Mouse (Mus musculus): ENCODE results near the gene Fmnl1. TPM values are rescaled to one million over a fixed set of nuclear protein-coding genes. Genes with fewer than 3 reads are reported as not detected.

Gene Fmnl1
- polyA plus RNA-seq, 1 experiment from 2014 or later, result 6.3 TPM

- 77% methylated on average over 5 of the region's 5 CpGs for WGBS
- H3K27me3 ChIP-seq (ENCODE audit: control insufficient read depth, insufficient read depth, low read depth, low read length), result no peaks in the 10 kb centered on the region
- ATAC-seq, result no peak
- H3K9ac ChIP-seq (ENCODE audit: low read depth, low read length), result no peak overlapping the region
- peaks cover 11% of the 10 kb centered on the region for H3K4me1 ChIP-seq (ENCODE audit: control insufficient read depth, insufficient read depth, low read length)
- H3K36me3 ChIP-seq (ENCODE audit: control insufficient read depth, insufficient read depth, low read length), result no peaks in the 10 kb centered on the region
- no peak overlapping the region for H3K27ac ChIP-seq (ENCODE audit: low read length)
- H3K4me2 ChIP-seq (ENCODE audit: low read length), result no peak overlapping the region
- H3K4me3 ChIP-seq (ENCODE audit: low read depth, low read length), result no peak overlapping the region
- no peaks in the 10 kb centered on the region for H3K9me3 ChIP-seq (replicated peaks; ENCODE audit: control insufficient read depth, low read length, poor library complexity, severe bottlenecking)
These were observed 6.3 kb downstream of the Fmnl1 start for GRCm38 (mm10) chr11:103177216-103177615.

GRCm38 (mm10) chr11:103177815-103178485 lies 7.0 kb downstream of the Fmnl1 start:
- H3K4me2 ChIP-seq (ENCODE audit: low read length), result no peak overlapping the region
- H3K9ac ChIP-seq (ENCODE audit: low read depth, low read length), result no peak overlapping the region
- H3K4me1 ChIP-seq (ENCODE audit: control insufficient read depth, insufficient read depth, low read length), result peaks cover 4% of the 10 kb centered on the region
- no peak overlapping the region for H3K27ac ChIP-seq (ENCODE audit: low read length)
- WGBS, result 81% methylated on average over 15 of the region's 15 CpGs
- H3K36me3 ChIP-seq (ENCODE audit: control insufficient read depth, insufficient read depth, low read length), result no peaks in the 10 kb centered on the region
- no peak for ATAC-seq
- no peaks in the 10 kb centered on the region for H3K9me3 ChIP-seq (replicated peaks; ENCODE audit: control insufficient read depth, low read length, poor library complexity, severe bottlenecking)
- no peaks in the 10 kb centered on the region for H3K27me3 ChIP-seq (ENCODE audit: control insufficient read depth, insufficient read depth, low read depth, low read length)
- no peak overlapping the region for H3K4me3 ChIP-seq (ENCODE audit: low read depth, low read length)

GRCm38 (mm10) chr11:103178748-103179147 lies 7.8 kb downstream of the Fmnl1 start:
- Histone ChIP-seq H3K27ac (ENCODE audit: low read length) (no peak overlapping the region), H3K9ac (ENCODE audit: low read depth, low read length) (no peak overlapping the region), H3K27me3 (ENCODE audit: control insufficient read depth, insufficient read depth, low read depth, low read length) (no peaks in the 10 kb centered on the region), H3K4me1 (ENCODE audit: control insufficient read depth, insufficient read depth, low read length) (peaks cover 3% of the 10 kb centered on the region; the same call in 1 of the 2 replicates), H3K9me3 (replicated peaks; ENCODE audit: control insufficient read depth, low read length, poor library complexity, severe bottlenecking) (no peaks in the 10 kb centered on the region), H3K4me2 (ENCODE audit: low read length) (no peak overlapping the region), H3K36me3 (ENCODE audit: control insufficient read depth, insufficient read depth, low read length) (no peaks in the 10 kb centered on the region), H3K4me3 (ENCODE audit: low read depth, low read length) (no peak overlapping the region)
- 89% methylated on average over 8 of the region's 8 CpGs for WGBS
- no peak for ATAC-seq

- 69% methylated on average over 1 of the region's 1 CpGs for WGBS
- H3K9me3 ChIP-seq (replicated peaks; ENCODE audit: control insufficient read depth, low read length, poor library complexity, severe bottlenecking), result no peaks in the 10 kb centered on the region
- H3K27me3 ChIP-seq (ENCODE audit: control insufficient read depth, insufficient read depth, low read depth, low read length), result no peaks in the 10 kb centered on the region
- no peaks in the 10 kb centered on the region for H3K4me1 ChIP-seq (ENCODE audit: control insufficient read depth, insufficient read depth, low read length)
- H3K4me2 ChIP-seq (ENCODE audit: low read length), result no peak overlapping the region
- no peak overlapping the region for H3K27ac ChIP-seq (ENCODE audit: low read length)
- H3K36me3 ChIP-seq (ENCODE audit: control insufficient read depth, insufficient read depth, low read length), result no peaks in the 10 kb centered on the region
- no peak overlapping the region for H3K9ac ChIP-seq (ENCODE audit: low read depth, low read length)
- ATAC-seq, result no peak
- H3K4me3 ChIP-seq (ENCODE audit: low read depth, low read length), result no peak overlapping the region
These were observed 9.5 kb downstream of the Fmnl1 start for GRCm38 (mm10) chr11:103180426-103180825.

GRCm38 (mm10) chr11:103181349-103181748 lies 10.4 kb downstream of the Fmnl1 start:
- no peaks in the 10 kb centered on the region for H3K4me1 ChIP-seq (ENCODE audit: control insufficient read depth, insufficient read depth, low read length)
- 77% methylated on average over 9 of the region's 9 CpGs for WGBS
- ATAC-seq, result no peak

GRCm38 (mm10) chr11:103181911-103182310 lies 11.0 kb downstream of the Fmnl1 start:
- no peaks in the 10 kb centered on the region for H3K27me3 ChIP-seq (ENCODE audit: control insufficient read depth, insufficient read depth, low read depth, low read length)
- 66% methylated on average over 3 of the region's 3 CpGs for WGBS
- H3K9ac ChIP-seq (ENCODE audit: low read depth, low read length), result no peak overlapping the region
- no peak overlapping the region for H3K27ac ChIP-seq (ENCODE audit: low read length)
- no peaks in the 10 kb centered on the region for H3K9me3 ChIP-seq (replicated peaks; ENCODE audit: control insufficient read depth, low read length, poor library complexity, severe bottlenecking)
- H3K36me3 ChIP-seq (ENCODE audit: control insufficient read depth, insufficient read depth, low read length), result no peaks in the 10 kb centered on the region; the same call in 1 of the 2 replicates
- H3K4me2 ChIP-seq (ENCODE audit: low read length), result no peak overlapping the region
- no peaks in the 10 kb centered on the region for H3K4me1 ChIP-seq (ENCODE audit: control insufficient read depth, insufficient read depth, low read length)
- no peak overlapping the region for H3K4me3 ChIP-seq (ENCODE audit: low read depth, low read length)
- no peak for ATAC-seq

More at GRCm38 (mm10) chr11:103181349-103181748, 10.4 kb downstream of the Fmnl1 start:
- Histone ChIP-seq H3K4me3 (ENCODE audit: low read depth, low read length) (no peak overlapping the region), H3K36me3 (ENCODE audit: control insufficient read depth, insufficient read depth, low read length) (no peaks in the 10 kb centered on the region; the same call in 1 of the 2 replicates), H3K27ac (ENCODE audit: low read length) (no peak overlapping the region), H3K27me3 (ENCODE audit: control insufficient read depth, insufficient read depth, low read depth, low read length) (no peaks in the 10 kb centered on the region), H3K9ac (ENCODE audit: low read depth, low read length) (no peak overlapping the region), H3K4me2 (ENCODE audit: low read length) (no peak overlapping the region), H3K9me3 (replicated peaks; ENCODE audit: control insufficient read depth, low read length, poor library complexity, severe bottlenecking) (no peaks in the 10 kb centered on the region)

GRCm38 (mm10) chr11:103184891-103185290 lies 14.0 kb downstream of the Fmnl1 start:
- Histone ChIP-seq H3K27me3 (ENCODE audit: control insufficient read depth, insufficient read depth, low read depth, low read length) (no peaks in the 10 kb centered on the region), H3K9ac (ENCODE audit: low read depth, low read length) (no peak overlapping the region), H3K4me2 (ENCODE audit: low read length) (no peak overlapping the region), H3K4me1 (ENCODE audit: control insufficient read depth, insufficient read depth, low read length) (no peaks in the 10 kb centered on the region), H3K4me3 (ENCODE audit: low read depth, low read length) (no peak overlapping the region), H3K36me3 (ENCODE audit: control insufficient read depth, insufficient read depth, low read length) (no peaks in the 10 kb centered on the region; the same call in 1 of the 2 replicates), H3K27ac (ENCODE audit: low read length) (no peak overlapping the region), H3K9me3 (replicated peaks; ENCODE audit: control insufficient read depth, low read length, poor library complexity, severe bottlenecking) (no peaks in the 10 kb centered on the region)
- 41% methylated on average over 2 of the region's 2 CpGs for WGBS
- no peak for ATAC-seq

- Histone ChIP-seq H3K27me3 (ENCODE audit: control insufficient read depth, insufficient read depth, low read depth, low read length) (peaks cover 55% of the 10 kb centered on the region), H3K4me1 (ENCODE audit: control insufficient read depth, insufficient read depth, low read length) (peaks cover 6% of the 10 kb centered on the region; the same call in 1 of the 2 replicates), H3K9me3 (replicated peaks; ENCODE audit: control insufficient read depth, low read length, poor library complexity, severe bottlenecking) (no peaks in the 10 kb centered on the region), H3K36me3 (ENCODE audit: control insufficient read depth, insufficient read depth, low read length) (no peaks in the 10 kb centered on the region; the same call in 1 of the 2 replicates), H3K27ac (ENCODE audit: low read length) (no peak overlapping the region), H3K4me3 (ENCODE audit: low read depth, low read length) (peak overlapping the region; percentile 28), H3K9ac (ENCODE audit: low read depth, low read length) (peak overlapping the region; percentile 56), H3K4me2 (ENCODE audit: low read length) (peak overlapping the region; percentile 52)
- 18% methylated on average over 28 of the region's 28 CpGs for WGBS
- no peak for ATAC-seq
These were observed 21.5 kb downstream of the Fmnl1 start for GRCm38 (mm10) chr11:103192230-103192955.
